Mouse (Mus musculus) C2C12 (cell line): ENCODE results near the gene Vgll4.

ENCODE experiments used
- CEBPB ChIP-seq: IDR thresholded peaks from one replicate; pipeline ENCODE4 v1.6.1; 2011; ENCODE audit warnings: low read depth, mild to moderate bottlenecking, control low read depth, moderate library complexity
- CTCF ChIP-seq: IDR thresholded peaks from one replicate; pipeline ENCODE4 v1.5.1; 2011; ENCODE audit not compliant: control insufficient read depth, insufficient read depth, insufficient read length
- FOSL1 ChIP-seq: IDR thresholded peaks from one replicate; pipeline ENCODE4 v1.8.0; 2011; ENCODE audit warnings: mild to moderate bottlenecking, low read length; ENCODE audit not compliant: poor library complexity, insufficient read depth, severe bottlenecking
- MYOD1 ChIP-seq: IDR thresholded peaks from one replicate; pipeline ENCODE4 v1.6.1; 2011; ENCODE audit warnings: low read depth; ENCODE audit not compliant: control insufficient read depth, insufficient read length
- MYOG ChIP-seq: IDR thresholded peaks from one replicate; pipeline ENCODE4 v1.6.1; 2011; ENCODE audit not compliant: control insufficient read depth, insufficient read length; ENCODE audit errors: extremely low read depth
- USF1 ChIP-seq: IDR thresholded peaks from one replicate; pipeline ENCODE4 v1.6.1; 2011; ENCODE audit warnings: low read depth, mild to moderate bottlenecking, control low read depth, moderate library complexity

GRCm38 (mm10) chr6:114974331-114974730, 4.5 kb upstream of the Vgll4 start:
- TF ChIP-seq CTCF (no peak), MYOG (no peak), USF1 (no peak), MYOD1 (no peak), FOSL1 (no peak), CEBPB (no peak)
